Mouse (Mus musculus): ENCODE results near the gene Kmt2c. TPM values are rescaled to one million over a fixed set of nuclear protein-coding genes. Genes with fewer than 3 reads are reported as not detected.

Kmt2c gene
- 10 to 100 TPM; 82.4 to 88.7 TPM for total RNA-seq (2021)
- long read RNA-seq, partial matches to known transcripts, result 0 of 5 reads
- long read RNA-seq, other reads (novel, unspliced or antisense), result 5 of 5 reads

GRCm38 (mm10) chr5:25498346-25498820 lies at the start of gene Kmt2c:
TSS of gene Kmt2c (minus strand) at chr5:25498783.
- peak; percentile 72 to 83 for DNase-seq (ENCODE audit: low spot score in 2 of 2)

DNA sequence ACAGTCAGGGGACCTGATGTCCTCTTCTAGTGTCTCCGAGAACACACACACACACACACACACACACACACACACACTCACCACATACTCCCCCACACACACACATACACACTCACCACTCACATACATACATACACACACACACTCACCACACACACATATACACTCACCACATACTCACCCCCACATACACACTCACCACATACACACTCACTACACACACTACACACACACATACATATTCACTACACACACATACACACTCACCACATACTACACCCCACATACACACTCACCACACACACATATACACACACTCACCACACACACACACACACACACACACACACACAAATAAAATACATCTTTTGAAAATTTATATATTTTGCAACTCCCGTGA lies 48.3 kb upstream of the Kmt2c start:
- DNase-seq (ENCODE audit: low spot score in 2 of 2), result no peak

GRCm38 (mm10) chr5:25544566-25544965 lies 46.0 kb upstream of the Kmt2c start:
- DNase-seq (ENCODE audit: low spot score in 2 of 2), result no peak

- peak; percentile 16 to 23 for DNase-seq (ENCODE audit: low spot score in 2 of 2)
These were observed 45.5 kb upstream of the Kmt2c start for GRCm38 (mm10) chr5:25544061-25544460.

DNA sequence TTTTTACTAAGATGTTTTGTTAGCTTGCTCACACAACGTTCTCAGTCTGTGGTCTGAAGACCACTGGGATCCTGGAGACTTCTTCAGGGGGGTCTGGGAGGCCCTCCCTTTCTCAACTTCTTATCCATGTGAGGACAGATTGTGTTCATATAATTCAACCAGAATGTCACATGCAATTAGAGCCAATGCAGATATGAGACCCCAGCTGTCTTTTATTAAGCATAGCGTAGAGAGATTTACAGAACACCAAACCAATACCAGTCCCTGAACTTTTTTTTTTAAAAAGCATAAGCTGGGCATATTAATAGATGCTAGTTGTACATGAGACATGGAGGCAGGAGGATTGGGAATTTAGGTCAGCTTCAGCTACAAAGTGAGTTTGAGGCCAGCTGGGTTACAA lies 43.1 kb upstream of the Kmt2c start:
- no peak for DNase-seq (ENCODE audit: low spot score in 2 of 2)

- no peak for DNase-seq (ENCODE audit: low spot score in 2 of 2)
These were observed 42.3 kb upstream of the Kmt2c start for GRCm38 (mm10) chr5:25540921-25541320.

- DNase-seq (ENCODE audit: low spot score in 2 of 2), result no peak
These were observed 41.8 kb upstream of the Kmt2c start for GRCm38 (mm10) chr5:25540412-25540811.

DNA sequence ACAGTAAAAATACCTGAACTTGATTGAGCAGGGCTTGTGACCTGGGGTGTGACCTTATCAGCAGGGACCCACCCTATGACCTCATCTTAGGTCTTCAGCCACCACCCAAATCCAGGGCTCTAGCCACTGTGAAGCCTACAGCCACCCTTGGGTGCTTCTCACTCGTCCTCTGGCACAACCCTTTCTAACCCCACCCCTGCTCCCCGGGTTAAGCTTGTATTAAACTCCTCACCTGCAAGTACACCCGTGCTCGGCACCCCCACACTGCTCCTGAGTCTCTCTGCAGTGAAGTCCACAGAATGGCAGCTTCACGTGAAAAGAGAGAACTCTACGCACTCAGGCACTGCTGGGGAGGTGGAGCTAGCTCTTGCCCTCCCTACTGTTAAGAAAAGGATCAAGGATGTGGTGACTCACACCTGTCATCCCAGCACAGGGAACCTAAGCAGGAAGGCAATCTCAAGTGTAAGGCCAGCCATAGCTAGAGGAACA lies 38.4 kb upstream of the Kmt2c start:
- no peak for DNase-seq (ENCODE audit: low spot score in 2 of 2)

DNA sequence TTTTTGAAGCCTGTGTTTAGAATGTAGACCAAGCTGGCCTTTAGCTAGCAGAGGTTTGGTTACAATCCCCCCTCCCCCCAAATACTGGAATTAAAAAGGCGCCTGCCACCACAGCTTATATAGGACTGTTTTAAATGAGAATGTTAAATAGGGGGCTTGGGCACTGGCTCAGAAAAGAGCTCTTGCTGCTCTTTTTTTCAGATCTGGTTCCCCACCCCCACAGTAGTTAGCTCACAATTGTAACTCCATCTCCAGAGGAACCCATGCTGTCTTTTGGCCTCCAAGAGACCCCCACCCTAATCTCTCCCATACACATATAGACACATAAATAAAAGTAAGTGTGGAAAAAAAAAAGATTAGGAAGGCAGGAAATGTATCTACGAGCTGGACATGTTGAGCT lies 37.9 kb upstream of the Kmt2c start:
- no peak for DNase-seq (ENCODE audit: low spot score in 2 of 2)

- DNase-seq (ENCODE audit: low spot score in 2 of 2), result no peak
These were observed 37.0 kb upstream of the Kmt2c start for GRCm38 (mm10) chr5:25535566-25535965.

DNA sequence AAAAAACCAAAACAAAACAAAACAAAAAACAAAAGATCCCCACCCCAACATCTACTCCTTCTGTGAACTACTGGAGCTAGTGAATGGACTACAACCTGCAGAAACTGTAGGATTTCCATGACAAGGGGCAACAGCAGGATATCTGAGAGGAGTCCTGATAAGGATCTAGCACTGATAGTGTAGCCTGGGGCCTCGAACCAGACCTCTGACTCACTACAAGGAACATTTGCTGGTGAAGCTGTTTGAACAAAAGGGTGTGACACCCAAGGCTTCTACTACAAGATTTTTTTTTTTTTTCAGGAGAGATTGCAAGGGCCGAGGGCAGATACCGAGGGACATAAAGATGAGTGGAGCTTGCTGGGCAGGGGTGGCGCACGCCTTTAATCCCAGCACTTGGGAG lies 34.7 kb upstream of the Kmt2c start:
- no peak for DNase-seq (ENCODE audit: low spot score in 2 of 2)

DNA sequence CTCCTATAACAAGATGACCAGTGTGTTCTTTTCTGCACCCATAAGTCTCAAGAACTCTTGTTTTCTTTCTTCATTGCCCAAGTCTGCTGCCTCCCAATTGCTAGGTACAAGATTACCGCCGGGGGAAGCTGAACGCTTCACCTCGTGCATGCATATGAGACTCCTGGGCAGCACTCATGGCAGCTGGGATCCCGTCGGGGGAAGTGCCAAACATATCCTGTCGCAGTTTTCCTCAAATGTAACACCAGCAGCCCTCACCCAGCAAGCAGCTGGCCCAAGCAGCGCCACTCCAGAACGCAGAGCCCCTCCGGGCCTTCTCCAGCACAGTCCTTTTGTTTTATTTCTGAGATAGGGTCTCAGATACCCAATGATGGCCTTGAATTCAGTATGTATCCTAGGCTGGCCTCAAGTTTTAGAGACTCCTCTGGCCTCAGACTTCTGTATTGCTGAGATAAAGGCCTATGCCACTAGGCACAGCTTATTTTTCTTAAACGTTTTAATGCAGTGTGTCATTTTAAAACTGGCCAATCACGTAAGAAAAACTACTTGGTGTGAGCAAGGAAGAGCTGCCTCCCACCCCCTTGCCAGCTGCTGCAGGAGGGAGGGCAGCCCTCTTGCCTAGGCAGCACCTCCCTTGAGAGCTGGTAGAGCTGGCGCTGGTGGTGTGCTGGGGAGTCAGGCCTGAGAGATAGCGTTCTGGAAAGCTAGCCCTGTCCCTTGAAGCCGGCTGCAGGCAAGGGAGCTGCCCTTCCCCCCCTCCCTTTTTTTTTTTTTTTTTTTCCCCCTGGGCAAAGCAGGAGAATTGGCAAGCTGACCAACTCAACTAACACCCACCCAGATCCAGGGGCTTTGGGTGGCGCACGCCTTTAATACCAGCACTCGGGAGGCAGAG lies 33.9 kb upstream of the Kmt2c start:
- peak in 1 of 2 experiments; percentile 14 for DNase-seq (ENCODE audit: low spot score in 2 of 2)

DNA sequence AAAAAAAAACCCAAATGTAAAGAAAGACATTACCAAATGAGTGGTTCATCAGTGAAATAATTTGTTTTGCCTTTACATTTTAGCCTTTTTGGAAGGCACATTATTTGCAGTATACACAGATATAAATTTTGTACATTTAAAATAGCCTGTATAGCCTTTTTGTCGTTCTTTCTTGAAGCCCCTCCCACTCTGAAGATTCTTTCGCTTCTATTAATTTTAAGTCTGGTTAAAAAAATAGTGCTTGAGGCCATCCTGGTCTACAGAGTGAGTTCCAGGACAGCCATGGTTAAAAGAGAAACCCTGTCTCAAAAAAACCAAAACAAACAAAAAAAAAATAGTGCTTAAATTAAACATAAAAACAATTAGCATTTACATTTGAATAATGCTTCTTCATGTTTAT lies 32.0 kb upstream of the Kmt2c start:
- no peak for DNase-seq (ENCODE audit: low spot score in 2 of 2)

DNA sequence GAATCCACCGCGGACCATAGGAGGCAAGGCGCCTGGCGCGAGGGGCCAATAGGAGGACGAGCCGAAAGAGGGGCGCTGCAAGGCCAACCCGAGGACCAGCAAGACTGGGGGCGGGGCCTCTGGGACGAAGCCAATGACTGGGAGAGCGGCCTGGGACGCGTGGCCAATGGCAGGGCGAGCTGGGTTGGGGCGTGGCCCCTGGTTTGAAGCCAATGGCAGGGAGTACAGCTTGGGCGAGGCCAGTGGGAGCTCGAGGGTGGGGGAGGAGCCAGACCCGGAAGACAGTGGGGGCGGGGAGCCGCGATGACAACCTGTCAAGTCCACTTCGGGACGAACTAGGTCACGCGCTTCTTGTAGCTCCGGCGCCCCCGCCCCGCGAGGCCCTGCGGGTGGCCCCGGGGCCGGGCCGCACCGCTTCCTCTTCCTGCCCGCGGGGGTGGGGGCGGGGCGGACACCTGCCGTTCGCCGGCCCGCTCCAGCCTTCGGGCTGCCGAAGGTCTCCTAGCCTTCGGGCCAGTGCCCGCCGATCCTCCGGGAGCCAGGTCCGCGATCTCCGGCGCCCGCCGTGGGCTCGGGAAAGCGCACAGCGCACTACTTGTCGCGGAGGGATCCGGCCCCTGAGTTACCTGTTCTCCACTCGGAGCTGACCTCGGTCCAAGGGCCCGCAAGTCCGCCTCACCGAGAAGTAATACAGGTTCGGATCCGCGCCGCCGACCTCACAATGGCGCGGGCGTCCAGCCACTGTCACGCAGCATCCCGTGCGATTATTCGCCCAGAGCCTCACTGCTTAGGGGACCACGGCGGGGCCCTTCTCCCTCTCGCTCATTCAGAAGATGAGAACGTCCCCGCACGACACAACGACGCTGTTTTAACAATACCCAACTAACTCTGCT lies 31.2 kb upstream of the Kmt2c start:
- peak; percentile 100 for DNase-seq (ENCODE audit: low spot score in 2 of 2)

GRCm38 (mm10) chr5:25528851-25529528 lies 30.4 kb upstream of the Kmt2c start:
- peak; percentile 6 to 20 for DNase-seq (ENCODE audit: low spot score in 2 of 2)

GRCm38 (mm10) chr5:25527971-25528370 lies 29.4 kb upstream of the Kmt2c start:
- no peak for DNase-seq (ENCODE audit: low spot score in 2 of 2)

- DNase-seq (ENCODE audit: low spot score in 2 of 2), result peak; percentile 22 to 49
These were observed 28.3 kb upstream of the Kmt2c start for GRCm38 (mm10) chr5:25526926-25527325.

- no peak for DNase-seq (ENCODE audit: low spot score in 2 of 2)
These were observed 27.5 kb upstream of the Kmt2c start for GRCm38 (mm10) chr5:25526116-25526515.

- DNase-seq (ENCODE audit: low spot score in 2 of 2), result no peak
These were observed 22.9 kb upstream of the Kmt2c start for GRCm38 (mm10) chr5:25521461-25521860.

GRCm38 (mm10) chr5:25519820-25520219 lies 21.2 kb upstream of the Kmt2c start:
- no peak for DNase-seq (ENCODE audit: low spot score in 2 of 2)

GRCm38 (mm10) chr5:25517550-25517949 lies 19.0 kb upstream of the Kmt2c start:
- DNase-seq (ENCODE audit: low spot score in 2 of 2), result no peak

Measured in layer of hippocampus, postnatal 10 days (tissue).